Mouse (Mus musculus) telencephalon, adult 2 months (tissue): ENCODE results near the gene Fos.

Experiments used
- DNase-seq: peaks from one replicate; pipeline ENCODE4 v3.0.0-alpha.2; 2011; ENCODE audit warnings: low read depth, low spot score

The Fos gene

GRCm38 (mm10) chr12:85461913-85462663 lies 11.6 kb upstream of the Fos start:
- no peak for DNase-seq

DNA sequence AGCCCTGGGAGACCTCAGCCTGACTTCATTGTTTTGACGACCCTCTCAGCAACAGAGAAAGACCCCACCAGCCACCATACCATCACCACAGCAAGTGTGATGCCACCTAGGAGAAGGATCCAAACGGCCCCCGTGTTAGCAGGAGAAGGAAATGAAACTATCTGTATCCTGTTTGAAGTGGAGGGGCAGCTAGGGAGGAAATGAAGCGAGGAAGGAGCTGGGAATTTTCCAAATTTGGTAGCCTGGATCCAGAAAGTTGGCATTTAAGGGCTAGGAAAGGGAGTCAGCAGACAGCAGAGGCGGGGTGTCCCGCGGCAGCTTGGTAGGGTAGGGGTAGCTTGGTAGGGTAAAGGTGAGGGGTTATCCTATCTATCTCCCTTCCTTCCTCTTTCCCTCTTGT lies 10.9 kb upstream of the Fos start:
- DNase-seq: no peak

- DNase-seq: no peak
Observed at GRCm38 (mm10) chr12:85464431-85464830, 9.3 kb upstream of the Fos start.

DNA sequence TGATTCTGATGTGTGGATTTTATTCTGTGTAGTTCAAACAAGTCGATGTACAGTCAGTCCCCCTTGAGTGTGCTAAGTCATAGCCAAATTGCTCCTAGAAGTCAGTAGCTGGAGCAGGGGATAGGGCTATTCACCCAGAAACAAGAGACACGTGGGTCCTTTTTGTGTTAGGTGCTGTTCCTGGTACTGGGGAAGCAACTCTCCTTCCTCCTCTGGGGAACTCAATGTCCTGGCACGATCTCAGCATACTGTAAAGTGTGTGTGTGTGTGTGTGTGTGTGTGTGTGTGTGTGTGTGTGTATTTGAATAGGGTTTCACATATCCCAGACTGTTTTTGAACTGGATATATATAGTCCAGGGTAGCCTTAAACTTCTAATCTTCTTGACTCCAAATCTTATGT lies 8.8 kb upstream of the Fos start:
- DNase-seq: no peak

DNA sequence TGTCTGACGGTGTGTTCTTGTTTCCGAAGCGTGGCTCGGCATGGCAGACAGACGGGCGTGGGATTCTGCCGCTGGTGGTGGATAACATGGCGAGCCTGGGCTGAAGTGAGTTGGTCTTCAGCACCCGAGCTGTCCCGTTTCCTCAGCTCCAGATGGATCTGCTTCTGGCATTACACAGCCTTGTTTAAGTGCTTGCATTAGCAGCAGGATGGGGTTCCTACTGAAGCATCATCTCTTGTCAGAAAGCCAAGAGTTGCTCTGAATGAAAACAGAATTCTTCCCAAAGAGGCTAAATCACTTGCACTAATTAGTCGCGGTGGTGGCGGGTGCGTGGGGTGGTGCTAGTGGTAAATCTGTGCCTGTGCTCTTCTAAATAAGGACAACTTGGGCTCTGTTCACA lies 5.8 kb upstream of the Fos start:
- peak; percentile 90 for DNase-seq

GRCm38 (mm10) chr12:85468666-85469065 lies 5.0 kb upstream of the Fos start:
- no peak for DNase-seq

DNA sequence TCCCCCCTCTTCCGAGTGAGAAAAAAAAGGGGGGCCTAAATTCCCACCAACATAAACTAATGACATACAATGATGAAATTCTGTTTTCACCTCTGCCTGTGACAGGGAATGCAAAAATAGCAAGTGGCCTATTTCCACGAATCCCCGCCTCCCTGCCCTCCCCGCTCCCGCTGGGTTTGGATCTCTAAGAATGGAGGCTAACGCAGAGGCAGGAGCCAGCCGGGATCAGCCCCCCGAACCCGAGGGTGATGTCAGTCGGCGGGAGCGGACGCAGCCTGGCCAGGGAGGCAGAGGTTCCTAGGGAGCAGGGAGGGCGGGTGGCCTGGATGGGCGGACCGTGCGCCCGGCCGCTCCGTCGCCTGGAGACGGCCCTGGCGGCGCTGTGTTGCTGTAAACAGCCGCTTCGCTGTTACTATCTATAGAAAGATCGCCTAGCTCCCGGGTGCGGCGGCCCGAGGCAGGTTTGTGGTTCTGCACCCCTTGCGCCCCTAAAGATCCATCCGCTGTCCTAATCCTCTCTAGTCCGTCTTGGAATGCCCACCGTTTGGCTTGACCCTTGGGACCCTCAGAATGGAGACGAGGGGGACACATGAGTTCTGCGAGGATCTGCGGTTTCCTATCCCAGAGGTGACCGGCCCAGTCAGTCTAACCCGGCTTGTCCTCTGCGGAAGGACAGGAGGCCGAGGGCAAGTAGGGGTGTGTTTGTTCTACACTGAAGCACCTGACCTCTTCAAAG lies 1.6 kb upstream of the Fos start:
- no peak for DNase-seq

DNA sequence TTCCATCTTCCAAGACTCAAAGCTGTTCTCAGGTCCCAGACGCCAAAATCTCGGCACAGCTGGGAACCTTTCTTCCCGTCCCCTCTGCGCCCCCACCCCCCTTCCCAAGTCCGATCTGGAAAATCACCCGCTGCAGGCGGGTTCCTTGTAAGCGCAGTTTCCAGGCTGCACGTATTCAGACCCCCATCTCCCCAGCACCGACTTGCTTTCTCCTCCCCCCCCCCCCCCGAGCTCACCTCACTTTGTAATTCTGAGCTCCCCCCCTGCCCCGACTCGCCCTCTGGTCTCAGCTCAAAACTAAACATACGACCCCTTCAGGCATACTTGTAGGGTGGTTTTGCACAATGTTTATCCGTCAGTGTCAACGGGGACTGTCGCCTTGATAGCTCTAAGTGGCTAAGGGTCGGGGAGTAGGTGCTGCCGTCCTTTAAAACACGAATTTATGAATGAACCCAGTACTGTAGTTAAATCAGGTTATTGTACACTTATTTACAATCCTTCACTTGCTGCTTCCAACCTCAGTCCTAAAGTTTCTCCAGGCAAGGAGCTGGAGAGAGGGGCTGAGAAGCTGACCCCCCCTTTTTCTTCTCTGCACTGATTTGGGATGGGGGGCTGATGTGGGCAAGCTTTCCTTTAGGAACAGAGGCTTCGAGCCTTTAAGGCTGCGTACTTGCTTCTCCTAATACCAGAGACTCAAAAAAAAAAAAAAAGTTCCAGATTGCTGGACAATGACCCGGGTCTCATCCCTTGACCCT lies 857 bp upstream of the Fos start:
- no peak for DNase-seq

DNA sequence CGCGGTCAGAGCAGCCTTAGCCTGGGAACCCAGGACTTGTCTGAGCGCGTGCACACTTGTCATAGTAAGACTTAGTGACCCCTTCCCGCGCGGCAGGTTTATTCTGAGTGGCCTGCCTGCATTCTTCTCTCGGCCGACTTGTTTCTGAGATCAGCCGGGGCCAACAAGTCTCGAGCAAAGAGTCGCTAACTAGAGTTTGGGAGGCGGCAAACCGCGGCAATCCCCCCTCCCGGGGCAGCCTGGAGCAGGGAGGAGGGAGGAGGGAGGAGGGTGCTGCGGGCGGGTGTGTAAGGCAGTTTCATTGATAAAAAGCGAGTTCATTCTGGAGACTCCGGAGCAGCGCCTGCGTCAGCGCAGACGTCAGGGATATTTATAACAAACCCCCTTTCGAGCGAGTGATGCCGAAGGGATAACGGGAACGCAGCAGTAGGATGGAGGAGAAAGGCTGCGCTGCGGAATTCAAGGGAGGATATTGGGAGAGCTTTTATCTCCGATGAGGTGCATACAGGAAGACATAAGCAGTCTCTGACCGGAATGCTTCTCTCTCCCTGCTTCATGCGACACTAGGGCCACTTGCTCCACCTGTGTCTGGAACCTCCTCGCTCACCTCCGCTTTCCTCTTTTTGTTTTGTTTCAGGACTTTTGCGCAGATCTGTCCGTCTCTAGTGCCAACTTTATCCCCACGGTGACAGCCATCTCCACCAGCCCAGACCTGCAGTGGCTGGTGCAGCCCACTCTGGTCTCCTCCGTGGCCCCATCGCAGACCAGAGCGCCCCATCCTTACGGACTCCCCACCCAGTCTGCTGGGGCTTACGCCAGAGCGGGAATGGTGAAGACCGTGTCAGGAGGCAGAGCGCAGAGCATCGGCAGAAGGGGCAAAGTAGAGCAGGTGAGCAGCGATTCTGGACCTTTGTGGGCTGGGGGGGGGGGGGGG lies 875 bp downstream of the Fos start:
- no peak for DNase-seq

- no peak for DNase-seq
Observed at GRCm38 (mm10) chr12:85475232-85475919, 1.7 kb downstream of the Fos start.

DNA sequence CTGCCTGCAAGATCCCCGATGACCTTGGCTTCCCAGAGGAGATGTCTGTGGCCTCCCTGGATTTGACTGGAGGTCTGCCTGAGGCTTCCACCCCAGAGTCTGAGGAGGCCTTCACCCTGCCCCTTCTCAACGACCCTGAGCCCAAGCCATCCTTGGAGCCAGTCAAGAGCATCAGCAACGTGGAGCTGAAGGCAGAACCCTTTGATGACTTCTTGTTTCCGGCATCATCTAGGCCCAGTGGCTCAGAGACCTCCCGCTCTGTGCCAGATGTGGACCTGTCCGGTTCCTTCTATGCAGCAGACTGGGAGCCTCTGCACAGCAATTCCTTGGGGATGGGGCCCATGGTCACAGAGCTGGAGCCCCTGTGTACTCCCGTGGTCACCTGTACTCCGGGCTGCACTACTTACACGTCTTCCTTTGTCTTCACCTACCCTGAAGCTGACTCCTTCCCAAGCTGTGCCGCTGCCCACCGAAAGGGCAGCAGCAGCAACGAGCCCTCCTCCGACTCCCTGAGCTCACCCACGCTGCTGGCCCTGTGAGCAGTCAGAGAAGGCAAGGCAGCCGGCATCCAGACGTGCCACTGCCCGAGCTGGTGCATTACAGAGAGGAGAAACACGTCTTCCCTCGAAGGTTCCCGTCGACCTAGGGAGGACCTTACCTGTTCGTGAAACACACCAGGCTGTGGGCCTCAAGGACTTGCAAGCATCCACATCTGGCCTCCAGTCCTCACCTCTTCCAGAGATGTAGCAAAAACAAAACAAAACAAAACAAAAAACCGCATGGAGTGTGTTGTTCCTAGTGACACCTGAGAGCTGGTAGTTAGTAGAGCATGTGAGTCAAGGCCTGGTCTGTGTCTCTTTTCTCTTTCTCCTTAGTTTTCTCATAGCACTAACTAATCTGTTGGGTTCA lies 2.5 kb downstream of the Fos start:
- DNase-seq: no peak

GRCm38 (mm10) chr12:85477219-85477618 lies 3.5 kb downstream of the Fos start:
- no peak for DNase-seq

DNA sequence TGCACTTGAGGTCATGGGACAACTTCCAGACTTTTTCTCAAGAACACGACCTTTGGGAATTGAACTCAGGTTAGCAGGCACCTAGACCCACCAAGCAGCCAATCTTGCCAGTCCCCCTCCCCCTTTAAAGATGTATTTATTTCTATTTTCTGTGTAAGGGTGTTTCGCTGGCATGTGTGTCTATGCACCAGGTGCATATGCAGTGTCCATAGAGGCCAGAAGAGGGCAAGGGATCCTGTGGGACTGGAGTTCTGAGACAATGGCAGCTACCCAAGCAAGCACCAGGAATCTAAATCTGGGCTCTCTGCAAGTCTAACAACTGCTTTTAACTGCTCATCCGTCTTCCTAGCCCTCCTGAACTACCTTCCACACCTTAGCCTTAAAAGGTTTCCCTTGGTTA lies 4.1 kb downstream of the Fos start:
- no peak for DNase-seq

DNA sequence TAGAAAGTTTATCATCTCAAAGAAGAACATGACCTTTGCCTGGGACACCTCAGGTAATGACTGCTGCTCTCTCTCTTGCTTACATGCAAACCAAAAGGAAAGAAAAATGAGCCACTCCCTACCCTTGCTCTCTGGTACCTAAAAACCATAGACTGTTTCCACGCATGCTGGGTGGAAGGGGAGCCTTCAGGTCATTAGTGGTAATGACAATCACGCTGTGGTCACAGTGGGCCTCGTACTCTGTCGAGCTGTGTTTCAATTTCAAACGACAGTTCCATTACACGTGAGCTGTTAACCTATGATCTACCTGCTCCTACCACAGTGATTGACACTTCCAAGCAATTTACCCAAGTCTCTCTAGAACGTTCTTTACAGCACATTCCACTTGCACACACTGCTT lies 5.0 kb downstream of the Fos start:
- DNase-seq: no peak

- no peak for DNase-seq
Observed at GRCm38 (mm10) chr12:85479190-85479589, 5.5 kb downstream of the Fos start.

GRCm38 (mm10) chr12:85483155-85483554 lies 9.5 kb downstream of the Fos start:
- DNase-seq: no peak

DNA sequence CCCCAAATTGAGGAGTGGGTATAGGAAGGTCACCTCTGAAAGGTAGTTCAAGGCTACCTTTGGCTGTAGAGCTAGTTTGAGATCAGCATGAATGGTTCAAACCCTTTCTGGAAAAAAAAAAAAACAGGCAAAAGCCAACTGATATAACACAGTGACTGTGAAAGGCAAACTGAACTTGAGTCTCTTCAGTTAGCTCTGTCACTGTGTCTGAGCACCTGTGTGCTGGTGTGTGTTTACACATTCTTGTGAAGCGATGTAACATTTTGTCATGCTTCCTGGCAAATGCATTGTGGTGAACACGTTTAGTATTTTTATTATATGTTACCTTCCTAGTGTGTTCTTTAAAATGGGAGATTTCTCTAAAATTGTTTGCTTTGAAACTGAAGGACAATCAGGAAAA lies 11.0 kb downstream of the Fos start:
- DNase-seq: no peak

DNA sequence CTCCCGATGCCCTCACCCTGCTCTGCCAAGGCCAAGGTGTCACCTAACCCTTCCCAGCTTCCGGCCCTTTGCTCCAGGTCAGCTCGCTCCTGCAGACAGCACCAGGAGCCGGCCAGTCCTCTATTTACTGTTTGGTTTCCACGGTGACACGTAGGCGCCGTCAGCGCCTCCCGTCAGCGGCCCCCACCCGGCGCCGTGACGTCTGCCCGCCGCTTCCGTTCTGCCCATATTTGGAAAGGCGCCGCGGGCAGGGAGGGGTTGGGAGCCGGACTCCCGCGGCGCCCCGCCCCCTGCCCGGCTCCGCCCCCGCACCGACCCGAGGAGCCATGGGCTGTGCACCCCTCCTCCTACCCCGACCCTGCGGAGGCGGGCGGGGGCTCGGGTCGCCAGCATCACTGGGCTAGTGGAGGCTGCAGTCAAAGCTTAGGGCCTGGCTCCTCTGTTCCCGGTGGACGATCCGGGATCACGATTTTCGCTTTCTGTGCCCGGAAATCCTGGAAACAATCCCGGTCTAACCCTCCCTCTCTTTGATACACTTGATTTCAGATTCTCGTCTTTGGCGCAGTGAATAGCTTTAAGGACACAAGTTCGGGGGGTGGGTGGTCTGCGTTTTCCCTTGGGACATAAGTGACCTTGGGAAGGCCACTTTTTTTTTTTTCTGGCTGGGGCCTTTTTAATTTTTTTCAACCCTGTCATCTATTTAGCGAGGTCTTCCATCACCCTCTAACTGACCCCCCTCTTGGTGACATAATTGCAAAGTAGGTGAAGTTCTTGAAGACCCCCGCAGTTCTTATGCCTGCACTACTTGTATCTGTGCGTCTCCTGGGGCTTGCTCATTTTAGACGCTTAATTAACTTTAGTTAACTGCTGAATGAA lies 12.4 kb downstream of the Fos start:
- DNase-seq: no peak

- DNase-seq: no peak
Observed at GRCm38 (mm10) chr12:85486766-85487069, 13.0 kb downstream of the Fos start.
